In the genomic region with DNA sequence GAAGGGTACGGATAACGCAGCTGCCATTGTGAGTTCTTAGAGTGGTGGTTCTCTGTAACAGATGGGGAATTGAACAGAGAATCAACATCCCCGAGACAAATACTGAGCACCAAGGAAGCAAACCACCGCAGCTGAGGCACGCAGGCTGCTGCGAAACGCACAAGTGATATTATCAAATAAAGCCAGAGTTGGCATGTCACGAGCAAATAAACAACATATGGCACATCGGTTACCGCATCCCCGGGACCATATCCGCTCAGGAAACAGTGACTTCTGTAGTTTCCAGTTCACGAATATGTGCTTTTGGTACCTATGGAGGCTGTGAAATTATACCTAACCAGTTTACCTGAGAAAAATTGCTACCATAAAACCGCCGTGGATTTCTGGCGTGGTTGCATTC, we compare ENCODE assay signal across 15 mouse cellular contexts.
"Had no signal": no experiment of that assay in that cellular context is flagged by ENCODE, and none has a peak within 500 bp of the region (broad histone marks: within the 10 kb centered on the region; RNA-seq: fewer than 3 reads in every experiment).

No protein-coding gene starts in this region.

- H3K4me3 ChIP-seq: limb, embryonic 15.5 days; liver, embryonic 12.5 days; midbrain, embryonic 10.5 days; neural tube, embryonic 13.5 days had no signal

- H3K4me1 ChIP-seq: limb, embryonic 15.5 days; liver, embryonic 12.5 days; midbrain, embryonic 10.5 days; neural tube, embryonic 13.5 days had no signal

- DNase-seq: kidney, adult 9 months; kidney, postnatal 36 days; layer of hippocampus, postnatal 36 days; lung, embryonic 14.5 days; lung, postnatal 10 days; lung, postnatal 4 days; retina, postnatal 1 day; right cerebral cortex, postnatal 4 days; spleen, adult 18-20 months; thymus, adult 18-20 months; thymus, postnatal 14 days had no signal

- H3K27me3 ChIP-seq: limb, embryonic 15.5 days; liver, embryonic 12.5 days; neural tube, embryonic 13.5 days had no signal

- H3K9me3 ChIP-seq: limb, embryonic 15.5 days; liver, embryonic 12.5 days; neural tube, embryonic 13.5 days had no signal

- H3K36me3 ChIP-seq: limb, embryonic 15.5 days; liver, embryonic 12.5 days; midbrain, embryonic 10.5 days; neural tube, embryonic 13.5 days had no signal
